Mouse (Mus musculus) Muller cell, postnatal 12 days (primary cell): ENCODE measurements around the gene Vsnl1.
A peak's percentile ranks its signal among the peaks of the same experiment; 100 is the strongest.

Source experiments
- DNase-seq: peaks from one replicate; pipeline ENCODE4 v3.0.0-alpha.2; 2015; ENCODE audit errors: inconsistent ontology term

The Vsnl1 gene

DNA sequence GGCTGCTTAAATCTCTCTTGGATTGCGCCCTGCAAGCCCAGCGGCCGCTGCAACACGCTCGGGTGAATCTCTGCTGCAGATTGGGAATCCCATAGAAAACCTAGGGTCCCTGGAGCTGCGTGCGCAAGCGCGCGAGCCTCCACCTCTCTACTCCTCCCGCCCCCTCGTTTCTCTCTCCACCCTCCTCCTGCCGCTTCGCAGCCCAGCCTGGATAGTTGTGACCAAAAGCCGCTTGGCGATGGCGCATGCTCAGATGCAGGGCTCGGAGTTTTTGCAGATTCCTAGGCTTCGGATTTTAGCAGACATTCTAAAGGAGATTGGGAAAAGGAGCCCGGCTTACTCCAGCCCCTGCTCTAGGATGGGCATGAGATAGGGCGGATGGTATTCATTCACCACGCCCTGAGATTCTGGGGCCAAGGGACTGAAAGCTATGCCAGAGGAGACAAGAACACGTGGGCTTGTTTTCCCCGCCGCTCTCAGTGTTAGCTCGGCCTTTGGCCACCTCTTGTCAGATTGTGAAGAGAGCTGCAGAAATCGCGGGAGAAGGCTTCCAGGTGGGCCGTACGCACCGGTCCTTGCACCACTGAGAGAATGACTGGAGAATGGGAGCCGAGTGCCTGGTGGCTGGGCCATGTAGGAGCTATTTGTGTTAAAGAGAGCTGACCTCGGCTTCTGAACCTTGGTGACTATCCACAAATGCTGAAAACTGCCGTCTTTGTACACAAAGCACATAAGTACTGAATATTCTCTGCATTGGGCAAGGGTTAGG, at the start of gene Vsnl1:
Gene Vsnl1 (minus strand): TSS at position 117 of the 769 bp plus-strand sequence.
- peak; percentile 86 for DNase-seq

GRCm38 (mm10) chr12:11456632-11457031, 20.2 kb upstream of the Vsnl1 start:
- DNase-seq: no peak

DNA sequence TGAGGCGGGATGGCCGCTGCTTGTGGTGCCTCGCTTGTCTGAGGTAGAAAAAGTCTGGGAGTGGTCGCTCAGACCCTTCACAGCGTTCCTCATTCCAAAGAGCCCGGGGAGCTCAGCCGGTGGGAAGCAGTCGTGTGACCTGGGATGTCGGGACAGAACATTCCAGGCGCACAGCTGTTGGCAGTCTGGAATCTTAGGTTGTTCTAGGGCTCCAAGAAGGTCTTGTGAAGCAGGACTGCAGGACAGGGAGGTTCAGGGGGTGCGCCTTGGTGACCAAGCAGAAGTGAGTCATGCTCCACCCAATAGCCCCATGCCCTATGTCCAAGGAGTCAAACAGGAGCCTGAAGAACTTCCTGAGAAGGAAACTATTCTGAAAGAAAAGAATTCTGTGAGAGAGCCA, 19.8 kb upstream of the Vsnl1 start:
- no peak for DNase-seq

- peak; percentile 97 for DNase-seq
Observed at GRCm38 (mm10) chr12:11455549-11456194, 19.3 kb upstream of the Vsnl1 start, which contains the start of gene Rad51ap2. Gene Rad51ap2 (plus strand): TSS chr12:11456079.

GRCm38 (mm10) chr12:11454146-11454545, 17.7 kb upstream of the Vsnl1 start:
- DNase-seq: no peak

- no peak for DNase-seq
Observed at GRCm38 (mm10) chr12:11437907-11438447, 1.6 kb upstream of the Vsnl1 start.

DNA sequence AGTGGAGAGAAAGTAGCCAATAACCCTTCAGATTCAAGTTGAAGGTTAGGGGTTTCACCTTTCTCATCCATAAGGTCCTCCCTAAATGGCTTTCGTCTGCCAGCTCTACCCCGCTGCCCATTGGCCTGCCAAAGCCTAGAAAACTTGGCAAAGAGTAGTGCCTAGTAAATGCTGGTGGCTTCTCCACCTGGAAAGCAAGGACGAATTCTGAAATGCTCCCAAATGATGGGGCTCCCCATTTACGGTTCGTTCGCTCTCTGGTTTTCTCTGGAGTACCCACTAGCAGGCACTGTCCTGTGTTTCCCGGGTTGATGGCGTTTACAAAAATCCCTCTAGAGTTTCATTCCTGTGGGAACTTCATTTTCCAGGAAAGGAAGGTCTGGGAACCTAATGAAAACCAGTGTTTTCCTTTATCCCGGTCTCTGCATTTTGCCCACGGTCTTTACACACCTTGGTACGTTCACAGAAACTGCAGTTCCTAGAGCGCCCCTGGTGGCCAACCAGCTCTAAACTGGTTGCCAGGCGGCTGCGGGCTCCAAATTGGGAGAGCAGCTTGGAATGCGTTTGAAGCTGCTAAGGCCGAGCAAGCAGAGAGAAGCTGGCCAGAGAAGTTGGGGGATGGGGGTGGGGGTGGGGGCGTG, 973 bp upstream of the Vsnl1 start:
- peak; percentile 61 for DNase-seq

- DNase-seq: no peak
Observed at GRCm38 (mm10) chr12:11436023-11436350, 426 bp downstream of the Vsnl1 start.

- no peak for DNase-seq
Observed at GRCm38 (mm10) chr12:11435246-11436022, 979 bp downstream of the Vsnl1 start.

- no peak for DNase-seq
Observed at GRCm38 (mm10) chr12:11434446-11434845, 2.0 kb downstream of the Vsnl1 start.

DNA sequence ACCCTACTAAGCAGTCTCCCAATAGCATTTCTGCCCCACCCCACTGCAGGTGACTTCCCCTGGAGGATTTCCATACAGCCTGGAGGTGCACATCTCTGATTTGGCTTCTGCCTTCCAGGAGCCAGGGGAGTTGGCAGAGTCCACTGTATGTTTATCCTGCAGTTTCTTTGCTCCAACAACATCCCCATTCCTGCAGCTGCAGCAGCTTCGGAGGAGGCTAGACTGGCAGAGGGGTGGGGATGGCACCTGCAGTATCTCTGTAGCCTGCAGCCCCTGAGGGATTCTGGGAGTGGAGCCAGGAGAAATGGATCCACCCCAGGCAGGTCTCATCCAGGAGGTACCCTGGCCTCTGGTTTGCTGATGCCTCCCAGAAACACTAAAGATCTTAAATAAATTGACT, 2.7 kb downstream of the Vsnl1 start:
- no peak for DNase-seq

GRCm38 (mm10) chr12:11433126-11433525, 3.3 kb downstream of the Vsnl1 start:
- no peak for DNase-seq

DNA sequence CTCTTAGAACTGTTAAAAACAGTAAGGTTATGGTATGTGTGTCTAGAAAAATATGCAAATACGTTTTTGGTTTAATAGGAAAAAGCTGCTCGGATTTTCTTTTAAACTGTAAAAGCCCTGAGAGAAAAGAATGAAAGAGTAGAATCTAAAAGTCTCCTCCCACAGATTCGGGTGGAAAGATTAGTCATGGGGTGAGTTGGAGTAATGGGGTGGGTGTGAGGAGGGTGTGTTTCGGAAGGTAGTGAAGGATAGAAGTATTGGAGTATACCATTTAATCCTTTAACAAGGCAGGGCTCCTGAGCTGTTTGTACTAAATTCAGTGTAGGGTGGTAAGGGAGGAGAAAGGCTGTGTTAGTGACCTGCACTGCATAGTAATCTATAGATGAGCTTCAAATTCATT, 9.0 kb downstream of the Vsnl1 start:
- DNase-seq: no peak

GRCm38 (mm10) chr12:11418112-11418511, 18.3 kb downstream of the Vsnl1 start:
- DNase-seq: no peak

DNA sequence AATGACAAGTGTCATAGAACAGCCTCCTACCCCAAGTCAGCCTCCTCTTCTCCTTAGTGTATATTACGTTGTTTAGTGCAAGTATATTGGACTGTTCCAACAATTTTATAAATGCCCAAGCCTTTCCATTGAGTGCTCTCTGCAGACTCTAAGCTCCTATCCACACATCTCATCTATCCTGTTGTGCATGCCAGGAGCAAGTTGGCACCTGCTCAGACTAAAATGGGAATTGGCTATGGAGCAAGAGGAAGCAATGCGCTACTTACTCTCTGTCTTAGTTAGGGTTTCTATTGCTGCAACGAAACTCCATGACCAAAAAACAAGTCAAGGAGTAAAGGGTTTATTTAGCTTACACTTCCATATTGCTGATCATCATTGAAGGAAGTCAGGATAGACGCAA, 28.7 kb downstream of the Vsnl1 start:
- no peak for DNase-seq

GRCm38 (mm10) chr12:11398791-11399190, 37.6 kb downstream of the Vsnl1 start:
- DNase-seq: no peak

DNA sequence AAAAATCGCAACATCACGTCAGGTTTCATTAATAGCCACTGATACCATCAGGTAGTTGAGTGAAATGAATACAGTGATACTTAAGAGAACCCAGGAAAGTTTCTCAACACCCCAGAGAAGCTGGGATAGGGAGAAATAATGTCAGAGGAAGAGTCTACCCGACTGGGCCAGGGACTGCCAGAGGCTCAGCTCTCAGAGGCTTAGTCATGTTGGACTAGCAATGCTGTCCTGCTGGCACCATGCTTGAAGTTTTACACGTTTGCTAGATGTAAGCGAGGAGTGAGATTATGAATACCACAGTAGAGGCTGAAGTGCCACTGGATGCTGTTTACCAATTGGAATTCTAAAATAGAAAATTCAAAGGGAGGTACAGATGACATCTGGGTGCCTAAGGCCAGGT, 39.4 kb downstream of the Vsnl1 start:
- DNase-seq: no peak

DNA sequence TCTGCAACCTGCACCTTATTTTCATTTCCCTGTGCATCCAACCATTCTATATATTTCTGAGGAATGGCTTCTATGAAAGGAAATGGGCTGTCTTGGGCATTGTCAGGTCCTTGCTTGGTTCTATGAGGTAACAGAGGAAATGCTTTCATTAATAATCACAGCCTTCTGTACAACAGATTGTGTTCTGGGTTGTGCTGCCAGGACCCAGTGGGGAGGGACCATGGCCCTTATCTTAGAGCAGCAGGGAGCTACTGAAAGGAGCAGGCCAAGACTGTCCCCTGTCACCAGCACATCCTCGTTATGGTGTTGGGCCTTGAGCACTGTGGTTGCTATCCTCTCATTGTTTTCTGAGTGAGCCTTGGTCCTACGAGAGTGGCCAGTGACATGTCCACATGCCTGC, 40.9 kb downstream of the Vsnl1 start:
- DNase-seq: peak; percentile 15

- DNase-seq: peak; percentile 8
Observed at GRCm38 (mm10) chr12:11392525-11392924, 43.9 kb downstream of the Vsnl1 start.

- DNase-seq: peak; percentile 98
Observed at GRCm38 (mm10) chr12:11391244-11391949, 45.0 kb downstream of the Vsnl1 start.

DNA sequence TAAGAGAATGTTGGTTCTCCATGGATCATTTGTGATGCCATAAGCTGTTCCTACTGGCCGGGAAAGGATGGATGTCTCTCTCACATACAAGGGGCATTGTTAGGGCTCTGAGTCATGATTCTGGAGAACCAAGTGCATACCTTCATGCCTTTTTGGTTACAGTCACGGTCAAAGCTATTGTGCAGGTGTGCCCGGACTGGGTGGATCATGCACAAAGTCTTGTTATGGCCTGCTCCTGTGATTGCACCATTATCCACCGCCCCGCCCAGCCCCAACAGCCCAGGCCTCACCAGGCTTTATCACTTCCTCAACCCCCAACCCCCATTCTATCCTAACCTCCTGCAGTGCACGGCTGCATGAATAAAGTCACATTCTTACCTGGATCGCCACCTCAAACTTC, 47.3 kb downstream of the Vsnl1 start:
- peak; percentile 60 for DNase-seq
